ENCODE assay signal across 26 mouse cellular contexts in genomic region chr9:114778877-114779276, GRCm38 (mm10). TPM values are rescaled to one million over a fixed set of nuclear protein-coding genes. Genes with fewer than 3 reads are reported as not detected.
DNase-seq lines count a peak whose midpoint lies in the region; ATAC-seq and TF ChIP-seq lines count a peak whose summit lies in the region.
"Had no signal": no experiment of that assay in that cellular context is flagged by ENCODE, and none has a peak within 500 bp of the region (broad histone marks: within the 10 kb centered on the region; RNA-seq: fewer than 3 reads in every experiment).

No protein-coding gene starts in this region.

- H3K9ac ChIP-seq in liver, embryonic 11.5 days (ENCODE audit: low read depth, low read length), result no peak overlapping the region
- H3K9ac ChIP-seq in ES-Bruce4 (ENCODE audit: low read depth, poor library complexity, severe bottlenecking), result no peak overlapping the region
- H3K9ac ChIP-seq in liver, postnatal 0 days (replicated peaks), result no peak overlapping the region
- H3K9ac ChIP-seq in hindbrain, embryonic 11.5 days (ENCODE audit: low read depth, low read length), result no peak overlapping the region
- H3K9ac ChIP-seq: embryonic facial prominence, embryonic 15.5 days; forebrain, embryonic 15.5 days; kidney, embryonic 15.5 days; limb, embryonic 15.5 days; lung, embryonic 14.5 days had no signal

- intact Hi-C loops in left cerebral cortex, postnatal 10 days (cut with DNase I), result no loop called here

- H3K9me3 ChIP-seq in liver, embryonic 11.5 days (ENCODE audit: control insufficient read depth, low read length), result no peaks in the 10 kb centered on the region
- no peaks in the 10 kb centered on the region for H3K9me3 ChIP-seq in ES-Bruce4 (replicated peaks; ENCODE audit: control insufficient read depth, insufficient read depth, low read length, poor library complexity, severe bottlenecking)
- H3K9me3 ChIP-seq in liver, postnatal 0 days (ENCODE audit: low read length), result no peaks in the 10 kb centered on the region
- H3K9me3 ChIP-seq in hindbrain, embryonic 11.5 days (ENCODE audit: control insufficient read depth, low read length), result no peaks in the 10 kb centered on the region
- H3K9me3 ChIP-seq: embryonic facial prominence, embryonic 15.5 days; forebrain, embryonic 15.5 days; hindbrain, embryonic 10.5 days; kidney, embryonic 15.5 days; limb, embryonic 15.5 days had no signal

- no peak for TF ChIP-seq POLR2A in ES-Bruce4 (IDR thresholded peaks at IDR 0.05; ENCODE audit: insufficient read depth, low read length)

- peak; percentile 42; the same call in 1 of the 2 replicates for TF ChIP-seq EP300 in ES-Bruce4 (IDR thresholded peaks at IDR 0.05; ENCODE audit: insufficient read depth, low read depth, low read length)
- TF ChIP-seq EP300 in liver, postnatal 0 days (IDR thresholded peaks at IDR 0.05; ENCODE audit: low read depth), result no peak

- peak overlapping the region; percentile 98; the same call in 1 of the 2 replicates for H3K4me2 ChIP-seq in liver, embryonic 11.5 days
- H3K4me2 ChIP-seq in liver, postnatal 0 days (ENCODE audit: low read depth, low read length), result no peak overlapping the region; the same call in 1 of the 2 replicates
- no peak overlapping the region for H3K4me2 ChIP-seq in hindbrain, embryonic 11.5 days (replicated peaks; ENCODE audit: low read depth, low read length)
- H3K4me2 ChIP-seq: embryonic facial prominence, embryonic 15.5 days; forebrain, embryonic 15.5 days; heart, embryonic 11.5 days; kidney, embryonic 15.5 days; limb, embryonic 15.5 days; lung, embryonic 14.5 days; midbrain, embryonic 11.5 days had no signal

- no peak for DNase-seq in liver, embryonic 11.5 days (ENCODE audit: low spot score)
- no peak for DNase-seq in liver
- DNase-seq in ZHBTc4 (ENCODE audit: low read depth, low spot score), result peak; percentile 93
- no peak for DNase-seq in liver, postnatal 0 days
- DNase-seq in hindbrain, embryonic 11.5 days (ENCODE audit: low spot score), result no peak
- no peak for DNase-seq in left cerebral cortex, postnatal 10 days (ENCODE audit: extremely low spot score in 1 of 2, low spot score in 2 of 2)
- DNase-seq: adrenal gland, postnatal 25 days; cerebellum, adult 9-11 months; gastrocnemius, postnatal 10 days; heart, postnatal 10 days; kidney, adult 11 months; kidney, postnatal 36 days; lung, embryonic 14.5 days; lung, postnatal 36 days; right cerebral cortex, postnatal 25 days; spleen, adult 18-20 months; thymus, postnatal 36 days had no signal

- H3K4me1 ChIP-seq in liver, embryonic 11.5 days (replicated peaks; ENCODE audit: control insufficient read depth, insufficient read depth, low read length), result peaks cover 26% of the 10 kb centered on the region
- H3K4me1 ChIP-seq in ES-Bruce4 (ENCODE audit: control insufficient read depth, insufficient read depth, low read length), result no peaks in the 10 kb centered on the region
- H3K4me1 ChIP-seq in liver, postnatal 0 days (ENCODE audit: insufficient read depth), result peaks cover 20% of the 10 kb centered on the region
- H3K4me1 ChIP-seq in hindbrain, embryonic 11.5 days (replicated peaks; ENCODE audit: control insufficient read depth, insufficient read depth, low read length), result 0 out of 2 replicates have a peak, but pooled peaks cover 2% of the 10 kb centered on the region

- ATAC-seq in liver, embryonic 11.5 days (replicated peaks; ENCODE audit: low FRiP score), result no peak
- no peak for ATAC-seq in liver, postnatal 0 days
- no peak for ATAC-seq in hindbrain, embryonic 11.5 days (ENCODE audit: low FRiP score)
- ATAC-seq: forebrain, embryonic 15.5 days; hindbrain, postnatal 0 days had no signal

- no peaks in the 10 kb centered on the region for H3K27me3 ChIP-seq in liver, embryonic 11.5 days (replicated peaks; ENCODE audit: control insufficient read depth, insufficient read depth, low read length)
- H3K27me3 ChIP-seq in ES-Bruce4 (ENCODE audit: control insufficient read depth, insufficient read depth, low read length, poor library complexity, severe bottlenecking), result no peaks in the 10 kb centered on the region
- no peaks in the 10 kb centered on the region for H3K27me3 ChIP-seq in liver, postnatal 0 days (ENCODE audit: insufficient read depth, low read length)
- H3K27me3 ChIP-seq in hindbrain, embryonic 11.5 days (ENCODE audit: control insufficient read depth, insufficient read depth, low read length), result no peaks in the 10 kb centered on the region
- H3K27me3 ChIP-seq: embryonic facial prominence, embryonic 15.5 days; forebrain, embryonic 15.5 days; kidney, embryonic 15.5 days; limb, embryonic 15.5 days had no signal

- no peak overlapping the region for H3K4me3 ChIP-seq in liver, embryonic 11.5 days (ENCODE audit: low read depth, low read length)
- H3K4me3 ChIP-seq in ES-Bruce4 (ENCODE audit: low read depth, low read length), result no peak overlapping the region
- no peak overlapping the region for H3K4me3 ChIP-seq in liver, postnatal 0 days (ENCODE audit: low read depth, low read length)
- H3K4me3 ChIP-seq in hindbrain, embryonic 11.5 days (ENCODE audit: low read depth, low read length), result no peak overlapping the region
- H3K4me3 ChIP-seq: embryonic facial prominence, embryonic 15.5 days; forebrain, embryonic 15.5 days; hindbrain, embryonic 10.5 days; kidney, embryonic 15.5 days; limb, embryonic 15.5 days had no signal

- TF ChIP-seq CTCF in ES-Bruce4 (IDR thresholded peaks at IDR 0.05; ENCODE audit: low read depth, low read length), result no peak
- no peak for TF ChIP-seq CTCF in liver, postnatal 0 days (IDR thresholded peaks at IDR 0.05; ENCODE audit: low read depth)

- WGBS in liver, embryonic 11.5 days, result 84% methylated on average over 7 of the region's 7 CpGs
- WGBS in liver, postnatal 0 days (ENCODE audit: insufficient replicate concordance), result 70% methylated on average over 7 of the region's 7 CpGs
- 89% methylated on average over 7 of the region's 7 CpGs for WGBS in hindbrain, embryonic 11.5 days

- H3K36me3 ChIP-seq in liver, embryonic 11.5 days (ENCODE audit: control insufficient read depth, insufficient read depth, low read length), result no peaks in the 10 kb centered on the region
- no peaks in the 10 kb centered on the region for H3K36me3 ChIP-seq in ES-Bruce4 (ENCODE audit: control insufficient read depth, insufficient read depth, low read length, poor library complexity, severe bottlenecking)
- H3K36me3 ChIP-seq in liver, postnatal 0 days (replicated peaks; ENCODE audit: insufficient read depth, low read length), result no peaks in the 10 kb centered on the region
- H3K36me3 ChIP-seq in hindbrain, embryonic 11.5 days (ENCODE audit: control insufficient read depth, insufficient read depth, low read length), result no peaks in the 10 kb centered on the region
- H3K36me3 ChIP-seq: embryonic facial prominence, embryonic 15.5 days; forebrain, embryonic 15.5 days; kidney, embryonic 15.5 days had no signal

- H3K27ac ChIP-seq in liver, embryonic 11.5 days (ENCODE audit: low read depth, low read length), result no peak overlapping the region
- H3K27ac ChIP-seq in ES-Bruce4 (ENCODE audit: insufficient read depth, low read length), result no peak overlapping the region
- H3K27ac ChIP-seq in liver, postnatal 0 days (ENCODE audit: low read depth), result 0 out of 2 replicates have a peak overlapping the region, but pooled peaks have one; percentile 2
- no peak overlapping the region for H3K27ac ChIP-seq in hindbrain, embryonic 11.5 days (ENCODE audit: low read depth, low read length)
- H3K27ac ChIP-seq: embryonic facial prominence, embryonic 15.5 days; forebrain, embryonic 15.5 days; hindbrain, embryonic 10.5 days; hindbrain, postnatal 0 days; kidney, embryonic 15.5 days; limb, embryonic 15.5 days had no signal

RNA-seq across cellular contexts. Expression of gene Cmtm7, which starts 2.8 kb away (rescaled TPM):
- 93.7 and 99.4 TPM in 2 replicates for polyA plus RNA-seq in liver, embryonic 11.5 days (2014; fragmentation: Nextera tagmentation; extraction: Ambion mirVana)
- polyA plus RNA-seq in ES-Bruce4 (2011; ENCODE audit: insufficient read depth, insufficient read length, low read depth, missing spikeins), result 60.6 and 63.7 TPM in 2 replicates
- polyA plus RNA-seq in liver, postnatal 0 days (2015; fragmentation: Nextera tagmentation; extraction: Ambion mirVana), result 57.7 and 58.2 TPM in 2 replicates
- 66.1 and 77.8 TPM in 2 replicates for polyA plus RNA-seq in hindbrain, embryonic 11.5 days (2014; fragmentation: Nextera tagmentation; extraction: Ambion mirVana)
- total RNA-seq in left cerebral cortex, postnatal 10 days (2021), result 1 to 10 TPM; 4.1 to 5.3 TPM

RNA-seq across cellular contexts. Expression of gene Cmtm6, which starts 48.0 kb away (rescaled TPM):
- polyA plus RNA-seq in liver, embryonic 11.5 days (2014; fragmentation: Nextera tagmentation; extraction: Ambion mirVana), result 36.6 and 40.6 TPM in 2 replicates
- 47.4 and 49.3 TPM in 2 replicates for polyA plus RNA-seq in ES-Bruce4 (2011; ENCODE audit: insufficient read depth, insufficient read length, low read depth, missing spikeins)
- polyA plus RNA-seq in liver, postnatal 0 days (2015; fragmentation: Nextera tagmentation; extraction: Ambion mirVana), result 27.7 and 30.1 TPM in 2 replicates
- polyA plus RNA-seq in hindbrain, embryonic 11.5 days (2014; fragmentation: Nextera tagmentation; extraction: Ambion mirVana), result 22.7 and 26.6 TPM in 2 replicates
- total RNA-seq in left cerebral cortex, postnatal 10 days (2021), result 10 to 100 TPM; 24.5 to 25.5 TPM
